Mouse (Mus musculus): ENCODE data around the gene Upk2. TPM values are rescaled to one million over a fixed set of nuclear protein-coding genes. Genes with fewer than 3 reads are reported as not detected.

The Upk2 gene
- total and polyA plus RNA-seq, 3 experiments, result not detected

GRCm38 (mm10) chr9:44500163-44500533 lies 45.4 kb upstream of the Upk2 start:
- Histone ChIP-seq H3K4me2 (ENCODE audit: insufficient read depth, low read depth, poor library complexity, severe bottlenecking) (no peak overlapping the region), H3K4me3 (replicated peaks in 1 of 3; ENCODE audit: low read depth in 2 of 3, low read length in 2 of 3, poor library complexity in 1 of 3) (no peak overlapping the region), H3K79me2 (replicated peaks; ENCODE audit: control insufficient read depth, extremely low read depth, insufficient read depth, poor library complexity, severe bottlenecking) (no peaks in the 10 kb centered on the region), H3K9me3 (replicated peaks; ENCODE audit: low read length) (no peaks in the 10 kb centered on the region), H3K36me3 (replicated peaks in 1 of 2; ENCODE audit: control insufficient read depth in 1 of 2, insufficient read depth in 1 of 2, low read length in 1 of 2) (peaks cover 3 to 46% of the 10 kb centered on the region in 2 experiments), H3K4me1 (ENCODE audit: control insufficient read depth in 1 of 2, insufficient read depth in 2 of 2) (peaks cover 49 to 72% of the 10 kb centered on the region in 2 experiments), H3K9ac (ENCODE audit: insufficient read depth, low read depth) (no peak overlapping the region), H3K27me3 (replicated peaks) (no peaks in the 10 kb centered on the region), H3K27ac (ENCODE audit: insufficient read depth, low read depth) (no peak overlapping the region)
- no peak for TF ChIP-seq CHD1 (IDR thresholded peaks at IDR 0.05; ENCODE audit: low read depth, low read length)
- TF ChIP-seq CHD2 (IDR thresholded peaks at IDR 0.05; ENCODE audit: low read length), result no peak
- no peak for TF ChIP-seq SIN3A (IDR thresholded peaks at IDR 0.05; ENCODE audit: low read length)
- TF ChIP-seq JUN (IDR thresholded peaks at IDR 0.05; ENCODE audit: insufficient read depth, low read depth, low read length), result no peak
- no peak for TF ChIP-seq TCF12 (IDR thresholded peaks at IDR 0.05; ENCODE audit: low read depth, low read length)
- no peak; the same call in 1 of the 2 replicates for TF ChIP-seq IRF4 (IDR thresholded peaks at IDR 0.05; ENCODE audit: low read depth, low read length)
- TF ChIP-seq SMC3 (IDR thresholded peaks at IDR 0.05; ENCODE audit: low read depth, low read length), result no peak
- TF ChIP-seq EP300 (IDR thresholded peaks at IDR 0.05; ENCODE audit: low read length), result 0 out of 2 replicates have a peak, but pooled peaks have one; percentile 9
- TF ChIP-seq ETS1 (conservative IDR thresholded peaks at IDR 0.05; ENCODE audit: low read depth, low read length), result 0 out of 2 replicates have a peak, but pooled peaks have one; percentile 9
- TF ChIP-seq BHLHE40 (IDR thresholded peaks at IDR 0.05; ENCODE audit: low read depth, low read length), result no peak
- TF ChIP-seq ZKSCAN1 (IDR thresholded peaks at IDR 0.05; ENCODE audit: borderline replicate concordance, low read depth, low read length), result no peak
- TF ChIP-seq RAD21 (IDR thresholded peaks at IDR 0.05; ENCODE audit: low read depth, low read length), result no peak
- DNase-seq (ENCODE audit: extremely low read depth), result no peak
- in situ Hi-C loops (cut with MboI; ENCODE audit: low pct_ligation_motif_present, low pct_unique_long_range_greater_than_20kb, low sequenced_read_pairs) (no loop called here), dilution Hi-C loops (cut with MboI; ENCODE audit: extremely low pct_ligation_motif_present, extremely low pct_unique_long_range_greater_than_20kb, low sequenced_read_pairs) (no loop called here)

GRCm38 (mm10) chr9:44499356-44500162 lies 44.8 kb upstream of the Upk2 start:
- dilution Hi-C loops (cut with MboI; ENCODE audit: extremely low pct_ligation_motif_present, extremely low pct_unique_long_range_greater_than_20kb, low sequenced_read_pairs) (no loop called here), in situ Hi-C loops (cut with MboI; ENCODE audit: low pct_ligation_motif_present, low pct_unique_long_range_greater_than_20kb, low sequenced_read_pairs) (loop anchor here (5.0 kb wide), 1 partner anchor 37 kb away; no protein-coding TSS in a partner anchor)
- Histone ChIP-seq H3K36me3 (replicated peaks in 1 of 2; ENCODE audit: control insufficient read depth in 1 of 2, insufficient read depth in 1 of 2, low read length in 1 of 2) (peaks cover 3 to 41% of the 10 kb centered on the region in 2 experiments), H3K4me1 (ENCODE audit: control insufficient read depth in 1 of 2, insufficient read depth in 2 of 2) (peaks cover 53 to 78% of the 10 kb centered on the region in 2 experiments), H3K9ac (ENCODE audit: insufficient read depth, low read depth) (no peak overlapping the region), H3K9me3 (replicated peaks; ENCODE audit: low read length) (no peaks in the 10 kb centered on the region), H3K79me2 (replicated peaks; ENCODE audit: control insufficient read depth, extremely low read depth, insufficient read depth, poor library complexity, severe bottlenecking) (no peaks in the 10 kb centered on the region), H3K27ac (ENCODE audit: insufficient read depth, low read depth) (no peak overlapping the region), H3K27me3 (replicated peaks) (no peaks in the 10 kb centered on the region), H3K4me3 (replicated peaks in 1 of 3; ENCODE audit: low read depth in 2 of 3, low read length in 2 of 3, poor library complexity in 1 of 3) (peak overlapping the region in 1 of 3 experiments; percentile 22), H3K4me2 (ENCODE audit: insufficient read depth, low read depth, poor library complexity, severe bottlenecking) (no peak overlapping the region)
- DNase-seq (ENCODE audit: extremely low read depth), result no peak
- TF ChIP-seq ZNF384 (IDR thresholded peaks at IDR 0.05; ENCODE audit: low read depth, low read length), result no peak
- TF ChIP-seq POLR2AphosphoS2 (IDR thresholded peaks at IDR 0.05; ENCODE audit: low read depth, low read length), result no peak
- no peak for TF ChIP-seq JUN (IDR thresholded peaks at IDR 0.05; ENCODE audit: insufficient read depth, low read depth, low read length)
- TF ChIP-seq CTCF (conservative IDR thresholded peaks at IDR 0.05 in 1 of 2, IDR thresholded peaks at IDR 0.05 in 1 of 2; ENCODE audit: low read depth in 2 of 2, low read length in 2 of 2), result no peak
- no peak for TF ChIP-seq RAD21 (IDR thresholded peaks at IDR 0.05; ENCODE audit: low read depth, low read length)
- no peak for TF ChIP-seq NELFE (IDR thresholded peaks at IDR 0.05; ENCODE audit: low read depth, low read length)
- no peak for TF ChIP-seq TCF12 (IDR thresholded peaks at IDR 0.05; ENCODE audit: low read depth, low read length)
- no peak for TF ChIP-seq RCOR1 (conservative IDR thresholded peaks at IDR 0.05; ENCODE audit: low read depth, low read length)
- TF ChIP-seq KAT2A (IDR thresholded peaks at IDR 0.05; ENCODE audit: insufficient replicate concordance, low read length), result no peak
- no peak for TF ChIP-seq MAX (IDR thresholded peaks at IDR 0.05; ENCODE audit: low read length)
- no peak for TF ChIP-seq USF1 (IDR thresholded peaks at IDR 0.05; ENCODE audit: low read depth, low read length)
- TF ChIP-seq JUND (conservative IDR thresholded peaks at IDR 0.05; ENCODE audit: low read depth, low read length), result no peak
- TF ChIP-seq NRF1 (IDR thresholded peaks at IDR 0.05; ENCODE audit: low read depth, low read length), result no peak
- TF ChIP-seq PAX5 (IDR thresholded peaks at IDR 0.05; ENCODE audit: low read length), result no peak
- TF ChIP-seq MYC (IDR thresholded peaks at IDR 0.05; ENCODE audit: low read depth, low read length), result no peak
- TF ChIP-seq MEF2A (IDR thresholded peaks at IDR 0.05; ENCODE audit: borderline replicate concordance, low read depth, low read length), result no peak
- no peak for TF ChIP-seq ELF1 (IDR thresholded peaks at IDR 0.05; ENCODE audit: low read depth, low read length)
- TF ChIP-seq ZC3H11A (IDR thresholded peaks at IDR 0.05; ENCODE audit: low read depth, low read length), result no peak
